Mouse (Mus musculus) T-helper 17 cell (primary cell): Measurements from ENCODE around the gene Lrfn2.

ENCODE experiments used
- in situ Hi-C, 2 experiments: fragments of 300-600 bp; cut with MboI, MseI; formaldehyde crosslinking; loops; 1 replicate in 1 of 2; 2 replicates in 1 of 2; pipeline ENCODE4 v1.15.1; 2025; ENCODE audit warnings: high pct_unique_total_duplicates in 2 of 2

The Lrfn2 gene

GRCm38 (mm10) chr17:48931621-48932405, at the start of gene Lrfn2:
Gene Lrfn2, plus strand, starts transcription at chr17:48932379.
- in situ Hi-C loops = loop anchor here in 1 of 2 experiments (5.0 kb wide), 1 partner anchor 250 kb away; no protein-coding TSS in a partner anchor

- in situ Hi-C loops = no loop called here
These were observed 44.5 kb upstream of the Lrfn2 start for GRCm38 (mm10) chr17:48887472-48888385.

GRCm38 (mm10) chr17:48905286-48906040, 26.7 kb upstream of the Lrfn2 start:
- in situ Hi-C loops = no loop called here

GRCm38 (mm10) chr17:48913437-48913836, 18.7 kb upstream of the Lrfn2 start:
- in situ Hi-C loops = no loop called here

- in situ Hi-C loops = no loop called here
These were observed 14.8 kb upstream of the Lrfn2 start for GRCm38 (mm10) chr17:48917411-48917810.

- in situ Hi-C loops = no loop called here
These were observed 13.7 kb upstream of the Lrfn2 start for GRCm38 (mm10) chr17:48918458-48918857.

- in situ Hi-C loops = no loop called here
These were observed 9.3 kb upstream of the Lrfn2 start for GRCm38 (mm10) chr17:48922905-48923304.

GRCm38 (mm10) chr17:48925426-48925825, 6.8 kb upstream of the Lrfn2 start:
- in situ Hi-C loops = no loop called here

- in situ Hi-C loops = loop anchor here in 1 of 2 experiments (5.0 kb wide), 1 partner anchor 251 kb away; no protein-coding TSS in a partner anchor
These were observed 1.2 kb upstream of the Lrfn2 start for GRCm38 (mm10) chr17:48930994-48931393.

- in situ Hi-C loops = loop anchor here in 1 of 2 experiments (5.0 kb wide), 1 partner anchor 250 kb away; no protein-coding TSS in a partner anchor
These were observed 277 bp downstream of the Lrfn2 start for GRCm38 (mm10) chr17:48932406-48932906.

GRCm38 (mm10) chr17:48932916-48933315, 737 bp downstream of the Lrfn2 start:
- in situ Hi-C loops = loop anchor here in 1 of 2 experiments (5.0 kb wide), 1 partner anchor 249 kb away; no protein-coding TSS in a partner anchor

- in situ Hi-C loops = no loop called here
These were observed 3.0 kb downstream of the Lrfn2 start for GRCm38 (mm10) chr17:48935201-48935600.

GRCm38 (mm10) chr17:48936445-48937141, 4.4 kb downstream of the Lrfn2 start:
- in situ Hi-C loops = no loop called here

- in situ Hi-C loops = no loop called here
These were observed 6.6 kb downstream of the Lrfn2 start for GRCm38 (mm10) chr17:48938711-48939220.

GRCm38 (mm10) chr17:48946315-48946714, 14.1 kb downstream of the Lrfn2 start:
- in situ Hi-C loops = no loop called here

GRCm38 (mm10) chr17:48946765-48947164, 14.6 kb downstream of the Lrfn2 start:
- in situ Hi-C loops = no loop called here

- in situ Hi-C loops = no loop called here
These were observed 19.1 kb downstream of the Lrfn2 start for GRCm38 (mm10) chr17:48951250-48951649.

GRCm38 (mm10) chr17:48956033-48956631, 24.0 kb downstream of the Lrfn2 start:
- in situ Hi-C loops = no loop called here

- in situ Hi-C loops = no loop called here
These were observed 28.1 kb downstream of the Lrfn2 start for GRCm38 (mm10) chr17:48960161-48960698.

- in situ Hi-C loops = no loop called here
These were observed 30.5 kb downstream of the Lrfn2 start for GRCm38 (mm10) chr17:48962646-48963045.
